In genomic region chr13:37442531-37442930, GRCm38 (mm10) we compare ENCODE assay signal across 21 mouse cellular contexts.
DNase-seq lines count a peak whose midpoint lies in the region; ATAC-seq and TF ChIP-seq lines count a peak whose summit lies in the region.
"Had no signal": no experiment of that assay in that cellular context is flagged by ENCODE, and none has a peak within 500 bp of the region (broad histone marks: within the 10 kb centered on the region; RNA-seq: fewer than 3 reads in every experiment).

No protein-coding gene starts in this region.

- intact Hi-C loops in heart, postnatal 25 days (cut with DNase I): no loop called here
- intact Hi-C loops in gastrocnemius, postnatal 36 days (cut with DNase I): no loop called here

- peaks cover 25% of the 10 kb centered on the region for H3K4me1 ChIP-seq in heart, embryonic 13.5 days
- peaks cover 7% of the 10 kb centered on the region; the same call in 1 of the 2 replicates for H3K4me1 ChIP-seq in lung, embryonic 14.5 days (ENCODE audit: insufficient read depth)

- no peak for TF ChIP-seq CTCF in lung, embryonic 14.5 days (IDR thresholded peaks at IDR 0.05; ENCODE audit: low read depth)

- H3K9me3 ChIP-seq in heart, embryonic 13.5 days: no peaks in the 10 kb centered on the region
- no peaks in the 10 kb centered on the region for H3K9me3 ChIP-seq in lung, embryonic 14.5 days (ENCODE audit: low read depth, low read length)
- H3K9me3 ChIP-seq: embryonic facial prominence, embryonic 15.5 days; forebrain, embryonic 10.5 days; G1E; neural tube, embryonic 13.5 days had no signal

- 0 out of 2 replicates have a peak overlapping the region, but pooled peaks have one; percentile 24 for H3K27ac ChIP-seq in heart, embryonic 13.5 days (replicated peaks)
- H3K27ac ChIP-seq in lung, embryonic 14.5 days (ENCODE audit: low read depth): peak overlapping the region; percentile 48; the same call in 1 of the 2 replicates
- H3K27ac ChIP-seq: embryonic facial prominence, embryonic 15.5 days; forebrain, embryonic 10.5 days; hindbrain, postnatal 0 days; macrophage; neural tube, embryonic 13.5 days; stomach, postnatal 0 days had no signal

- 44% methylated on average over 7 of the region's 7 CpGs for WGBS in heart, embryonic 13.5 days
- 28% methylated on average over 7 of the region's 7 CpGs for WGBS in lung, embryonic 14.5 days

- no peaks in the 10 kb centered on the region for H3K36me3 ChIP-seq in heart, embryonic 13.5 days
- H3K36me3 ChIP-seq in lung, embryonic 14.5 days (ENCODE audit: insufficient read depth): no peaks in the 10 kb centered on the region
- H3K36me3 ChIP-seq: embryonic facial prominence, embryonic 15.5 days; forebrain, embryonic 10.5 days; G1E; neural tube, embryonic 13.5 days had no signal

- H3K4me3 ChIP-seq in heart, embryonic 13.5 days: no peak overlapping the region
- H3K4me3 ChIP-seq in lung, embryonic 14.5 days (ENCODE audit: low read depth, low read length): no peak overlapping the region
- H3K4me3 ChIP-seq: embryonic facial prominence, embryonic 15.5 days; forebrain, embryonic 10.5 days; neural tube, embryonic 13.5 days had no signal

- peaks cover 8% of the 10 kb centered on the region for H3K27me3 ChIP-seq in heart, embryonic 13.5 days (replicated peaks)
- no peaks in the 10 kb centered on the region for H3K27me3 ChIP-seq in lung, embryonic 14.5 days (ENCODE audit: insufficient read depth, low read length)
- H3K27me3 ChIP-seq: embryonic facial prominence, embryonic 15.5 days had no signal

- no peak overlapping the region for H3K4me2 ChIP-seq in heart, embryonic 13.5 days
- H3K4me2 ChIP-seq in lung, embryonic 14.5 days: no peak overlapping the region
- H3K4me2 ChIP-seq: embryonic facial prominence, embryonic 15.5 days; midbrain, embryonic 11.5 days; neural tube, embryonic 13.5 days had no signal

- DNase-seq in adrenal gland, adult (ENCODE audit: inconsistent age in 2 of 2, low spot score in 1 of 2): peak; percentile 52 to 87
- DNase-seq in adrenal gland, postnatal 4 days (ENCODE audit: low spot score in 2 of 2): no peak
- no peak for DNase-seq in heart, postnatal 25 days (ENCODE audit: low spot score)
- DNase-seq in lung, embryonic 14.5 days: peak; percentile 65
- no peak for DNase-seq in lung, adult 18-20 months
- DNase-seq in lung, postnatal 36 days: peak; percentile 48
- no peak for DNase-seq in gastrocnemius, postnatal 36 days
- DNase-seq: cerebellum, adult 9-11 months; gastrocnemius, postnatal 25 days; liver; thymus, postnatal 14 days had no signal

- H3K9ac ChIP-seq in heart, embryonic 13.5 days: no peak overlapping the region
- no peak overlapping the region for H3K9ac ChIP-seq in lung, embryonic 14.5 days
- H3K9ac ChIP-seq: embryonic facial prominence, embryonic 15.5 days; neural tube, embryonic 13.5 days had no signal

- no peak for ATAC-seq in heart, embryonic 13.5 days (ENCODE audit: extremely low read depth, insufficient number of reproducible peaks, low FRiP score, low TSS enrichment)
- ATAC-seq in lung, embryonic 14.5 days (ENCODE audit: insufficient read depth): 0 out of 2 replicates have a peak, but pooled peaks have one; percentile 45
- ATAC-seq: CD4-positive, CD25-positive, alpha-beta regulatory T cell, adult 4 months; hindbrain, postnatal 0 days had no signal

Comparison
In these comparisons a context has a peak if more than half of its experiments do, and no peak if none do; other contexts are left out.
1. DNase-seq: peak in adrenal gland, adult (2 of 2), lung, embryonic 14.5 days (single experiment) and lung, postnatal 36 days (single experiment); none in adrenal gland, postnatal 4 days (0 of 2), heart, postnatal 25 days (single experiment), lung, adult 18-20 months (0 of 2) and gastrocnemius, postnatal 36 days (0 of 2).